Mouse (Mus musculus) Patski (cell line): ENCODE data around the gene Mars. TPM values are rescaled to one million over a fixed set of nuclear protein-coding genes. Genes with fewer than 3 reads are reported as not detected.

ENCODE experiments used
- ATAC-seq: fragments of 100-300 bp; one replicate; pipeline ENCODE4 v1.8.0; 2021
- CTCF ChIA-PET: fragments of 350-600 bp; sonication (Branson Sonifier 250); formaldehyde crosslinking; loops from one replicate; lab custom pipeline; 2022; ENCODE audit warnings: inconsistent platforms; lab: Charles Lee
- POLR2A ChIA-PET: fragments of 350-600 bp; sonication (Branson Sonifier 250); formaldehyde crosslinking; loops from one replicate; lab custom pipeline; 2022; ENCODE audit warnings: antibody characterized with exemption, inconsistent platforms; lab: Charles Lee
- DNase-seq: peaks from one replicate; pipeline ENCODE4 v3.0.0-alpha.2; 2011; ENCODE audit warnings: low read depth, low spot score
- H3K27me3 ChIP-seq: fragments of 371-371 bp; one replicate; pipeline ENCODE4 v1.5.1; 2021
- CTCF ChIP-seq: fragments of 100-300 bp; IDR thresholded peaks from one replicate; pipeline ENCODE4 v1.5.1; 2021
- in situ Hi-C: fragments of 300-500 bp; cut with MboI; formaldehyde crosslinking; loops from 3 replicates; pipeline ENCODE4 v1.11.1; 2018; ENCODE audit warnings: low pct_unique_long_range_greater_than_20kb, mixed read lengths
- polyA plus RNA-seq: library from polyadenylated mRNA; unstranded; gene quantifications from one replicate; pipeline ENCODE4 v1.2.3, GENCODE M21; 2021

Gene Mars
- polyA plus RNA-seq, 1 experiment from 2014 or later = 152 TPM

DNA sequence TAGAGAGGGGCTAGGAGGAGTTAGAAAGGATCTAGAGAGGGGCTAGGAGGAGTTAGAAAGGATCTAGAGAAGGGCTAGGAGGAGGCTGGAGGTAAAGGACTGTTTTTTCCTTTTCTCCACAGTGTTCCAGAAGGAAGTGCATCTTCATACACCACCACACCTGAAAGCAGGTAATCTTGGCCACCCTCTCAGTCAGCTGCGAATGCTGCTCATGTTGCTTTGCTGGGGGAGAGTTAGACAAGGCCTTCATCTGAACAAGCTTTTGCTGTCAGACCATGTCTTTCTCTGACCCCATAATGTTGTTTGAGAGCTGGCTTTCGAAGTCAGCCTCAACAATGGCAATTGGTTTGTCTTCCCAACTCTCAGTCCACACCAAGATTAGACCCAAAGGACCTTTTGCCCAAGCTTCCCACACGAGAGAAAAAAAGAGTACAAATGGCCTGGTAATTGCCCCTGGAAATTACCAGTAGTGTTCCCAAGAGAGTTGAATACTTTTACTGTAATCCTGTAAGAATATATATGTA, 17.9 kb downstream of the Mars start:
- in situ Hi-C loops = loop anchor here (25.0 kb wide), 2 partner anchors 369 to 744 kb away; partner anchors contain the start of genes Nab2, Naca and Nemp1
- ChIA-PET POLR2A (interaction anchor here (1.5 kb wide), 1 partner anchor 19 kb away, joined by 3 read pairs; no protein-coding TSS in a partner anchor), CTCF (no interaction called here)
- TF ChIP-seq CTCF = no peak
- H3K27me3 ChIP-seq = no peaks in the 10 kb centered on the region
- DNase-seq = no peak
- ATAC-seq = no peak

DNA sequence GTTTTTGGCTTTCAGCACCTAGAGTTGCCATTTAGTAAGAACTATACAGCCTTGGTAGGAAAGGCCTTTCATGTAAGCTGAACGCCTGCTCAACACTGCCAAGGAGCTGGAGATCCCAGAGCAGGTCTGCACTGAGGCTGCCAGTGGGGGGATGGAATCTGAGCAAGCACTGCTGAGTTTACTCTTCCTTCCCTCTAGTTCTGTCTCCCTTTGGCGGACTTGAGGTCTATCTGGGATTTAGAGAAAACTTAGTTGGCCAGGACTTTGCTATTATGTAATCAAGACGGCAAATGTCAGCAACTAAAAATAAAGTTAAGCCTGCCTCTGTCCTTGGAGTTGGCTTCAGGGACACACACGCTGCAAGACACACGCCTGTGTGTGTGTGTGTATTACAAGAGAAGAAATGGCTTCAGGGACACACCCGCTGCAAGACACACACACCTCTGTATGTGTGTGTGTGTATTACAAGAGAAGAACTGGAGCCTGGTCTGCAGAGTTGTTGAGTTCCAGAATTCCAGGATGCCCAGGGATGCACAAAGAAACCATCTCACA, 18.5 kb downstream of the Mars start:
- H3K27me3 ChIP-seq = no peaks in the 10 kb centered on the region
- DNase-seq = no peak
- ChIA-PET CTCF (interaction anchor here (1.3 kb wide), 1 partner anchor 45 kb away, joined by 3 read pairs; no protein-coding TSS in a partner anchor), POLR2A (interaction anchor here (1.5 kb wide), 1 partner anchor 19 kb away, joined by 3 read pairs; no protein-coding TSS in a partner anchor)
- no peak for ATAC-seq
- in situ Hi-C loops = loop anchor here (25.0 kb wide), 2 partner anchors 369 to 744 kb away; partner anchors contain the start of genes Nab2, Naca and Nemp1
- TF ChIP-seq CTCF = no peak

DNA sequence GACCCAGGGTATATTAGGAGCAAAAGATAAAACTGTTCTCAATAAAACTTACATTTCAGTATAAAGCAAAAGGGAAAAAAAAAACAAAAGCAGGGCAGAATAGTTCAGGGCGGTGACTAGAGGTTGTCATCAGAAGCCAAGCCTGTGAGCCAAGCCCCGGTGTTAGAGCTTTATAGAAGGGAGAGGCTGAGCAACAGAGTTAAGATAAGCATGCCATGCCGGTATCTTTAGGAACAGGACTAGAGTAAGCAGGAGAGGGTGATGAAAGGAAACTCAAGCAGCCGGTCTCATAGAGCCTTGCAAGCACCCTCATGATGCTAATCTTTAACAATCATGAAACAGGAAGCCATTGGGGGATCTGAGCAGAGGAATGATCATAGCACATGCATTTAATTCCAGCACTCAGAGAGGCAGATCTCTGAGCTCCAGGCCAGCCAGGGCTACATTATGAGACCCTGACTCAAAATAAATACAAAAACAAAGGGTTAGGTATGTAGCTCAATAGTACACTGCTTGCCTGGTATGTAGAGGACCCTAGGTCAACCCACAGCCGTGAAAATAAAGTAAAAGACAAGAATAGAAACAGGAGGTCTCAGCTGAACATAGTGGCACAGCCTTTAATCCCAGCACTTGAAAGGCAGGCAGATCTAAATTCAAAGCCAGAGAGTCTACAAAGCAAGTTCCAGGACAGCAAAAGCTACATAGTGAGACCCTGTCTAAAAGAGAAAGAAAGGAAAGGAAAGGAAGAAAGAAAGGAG, 19.5 kb downstream of the Mars start:
- CTCF ChIA-PET = interaction anchor here (1.0 to 1.3 kb wide), 2 partner anchors 13 to 47 kb away, joined by 3 read pairs; no protein-coding TSS in a partner anchor
- in situ Hi-C loops = loop anchor here (25.0 kb wide), 2 partner anchors 370 to 745 kb away; partner anchors contain the start of genes Nab2, Naca and Nemp1
- no peak for TF ChIP-seq CTCF
- no peak for DNase-seq
- no peak for ATAC-seq
- POLR2A ChIA-PET = interaction anchor here (1.0 to 1.4 kb wide), 3 partner anchors 9 to 19 kb away, joined by 3 to 4 read pairs (median 4); partner anchors contain the start of gene Mars
- no peaks in the 10 kb centered on the region for H3K27me3 ChIP-seq

DNA sequence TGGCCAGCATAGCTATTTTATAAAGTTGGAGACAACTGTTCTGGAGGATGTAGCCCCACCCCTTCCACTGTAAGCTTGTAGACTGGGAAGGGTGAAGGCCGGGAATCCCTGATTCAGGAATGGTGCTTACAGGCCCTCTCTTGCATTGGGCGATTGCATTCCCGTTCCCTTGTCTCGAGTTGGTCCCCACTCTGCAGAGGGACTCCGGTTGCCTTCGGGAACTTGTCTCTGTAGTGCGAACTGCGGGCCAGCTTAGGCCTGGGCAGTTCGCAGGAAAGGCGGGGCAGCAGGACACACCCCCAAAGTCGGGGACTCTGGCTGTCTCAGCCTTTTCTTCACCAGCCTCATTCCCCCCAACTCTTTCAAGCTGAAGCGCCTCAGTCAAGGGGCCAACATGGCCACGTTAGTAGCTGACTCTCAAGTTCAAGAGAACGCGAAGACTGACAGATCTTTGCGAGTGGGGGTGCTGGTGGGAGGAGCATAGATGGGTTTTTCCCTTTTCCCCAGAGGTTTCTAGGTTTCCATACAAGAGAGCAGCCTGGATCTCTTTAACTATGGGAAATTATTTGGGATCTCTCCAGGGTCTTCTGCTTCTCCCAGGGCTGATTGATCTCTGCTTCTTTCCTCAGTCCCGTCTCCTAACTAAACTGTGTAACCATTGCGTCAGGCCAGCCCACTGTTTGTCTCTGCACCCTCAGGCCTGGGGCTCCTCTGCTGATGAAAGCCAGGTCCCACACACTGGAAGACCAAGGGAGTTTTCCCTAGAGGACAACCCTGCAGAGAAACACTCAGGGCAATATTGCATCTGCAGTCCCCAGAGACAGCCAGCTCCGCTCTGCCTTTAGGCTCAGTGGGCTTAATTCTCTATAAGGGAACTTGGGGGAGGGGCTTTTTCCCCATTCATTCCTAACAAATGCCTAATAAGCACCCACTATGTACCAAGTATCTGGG, 20.4 kb downstream of the Mars start:
- TF ChIP-seq CTCF = no peak
- no peaks in the 10 kb centered on the region for H3K27me3 ChIP-seq
- DNase-seq (no peak), ATAC-seq (peak; percentile 15)
- ChIA-PET CTCF (interaction anchor here (0.9 to 1.3 kb wide), 3 partner anchors 12 to 48 kb away, joined by 3 read pairs; no protein-coding TSS in a partner anchor), POLR2A (interaction anchor here (0.6 to 1.4 kb wide), 7 partner anchors 8 to 252 kb away, joined by 3 to 6 read pairs (median 4); partner anchors contain the start of gene Mars)
- in situ Hi-C loops = loop anchor here (25.0 kb wide), 2 partner anchors 371 to 746 kb away; partner anchors contain the start of genes Nab2, Naca and Nemp1

DNA sequence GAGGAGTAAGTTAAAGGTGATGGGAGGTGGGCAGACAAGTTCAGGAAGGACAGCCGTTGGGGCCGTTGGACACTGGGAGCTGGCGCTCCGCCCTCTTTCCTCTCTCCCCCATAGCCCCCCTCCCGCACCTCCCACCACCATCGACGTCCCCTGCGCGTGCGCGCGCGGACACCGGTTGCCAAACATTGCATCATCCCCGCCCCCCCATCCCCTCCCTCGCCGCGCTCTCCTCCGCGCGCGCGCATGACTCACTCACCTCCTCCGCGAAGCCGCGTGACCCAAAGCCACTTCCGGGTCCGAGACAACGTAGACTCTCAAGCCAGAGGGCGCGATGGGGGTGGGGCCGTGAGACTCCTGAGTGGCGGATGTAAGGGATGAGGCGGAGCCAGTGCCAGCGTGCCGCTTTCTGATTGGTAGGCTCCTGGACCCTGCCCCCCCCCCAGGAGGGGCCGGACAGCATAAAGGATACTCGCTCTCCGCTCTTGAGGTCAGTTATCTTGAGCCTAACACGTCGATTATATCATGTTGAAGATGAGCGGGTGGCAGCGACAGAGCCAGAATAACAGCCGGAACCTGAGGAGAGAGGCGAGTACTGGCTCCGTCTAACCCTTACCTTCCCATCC, 21.2 kb downstream of the Mars start:
- in situ Hi-C loops = loop anchor here (25.0 kb wide), 2 partner anchors 372 to 747 kb away; partner anchors contain the start of genes Nab2, Naca and Nemp1
- peak; percentile 68 for ATAC-seq

DNA sequence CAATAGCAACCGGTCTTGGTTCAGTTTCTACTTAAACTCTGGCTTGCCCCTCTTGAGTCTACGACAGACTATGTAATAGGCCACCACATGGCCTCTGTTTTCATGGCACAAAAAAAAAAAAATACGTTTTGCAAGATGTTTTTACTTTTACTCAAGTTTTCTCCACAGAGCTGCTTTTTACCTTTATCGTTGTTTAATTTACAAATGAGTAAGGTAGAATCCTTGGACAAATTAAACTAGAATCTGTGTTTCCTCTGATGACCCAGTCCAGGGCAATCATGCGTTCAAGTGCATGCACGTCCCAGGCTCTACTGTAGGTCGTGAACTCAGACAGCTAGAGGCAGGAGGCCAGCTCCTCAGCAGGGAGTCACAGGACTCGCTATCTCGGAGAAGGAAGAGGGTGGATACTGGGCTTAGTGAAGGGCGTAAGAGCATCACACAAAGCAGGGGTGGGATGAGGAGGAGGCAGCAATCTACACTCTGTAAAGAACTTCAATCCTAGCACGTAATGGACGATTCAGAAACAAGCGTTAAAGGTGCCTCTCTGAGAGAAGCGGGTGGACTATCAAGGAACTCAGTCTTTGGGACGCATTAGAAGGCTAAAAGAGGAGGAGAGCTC, 21.9 kb downstream of the Mars start:
- DNase-seq (peak; percentile 54), ATAC-seq (peak; percentile 23)
- ChIA-PET CTCF (no interaction called here), POLR2A (interaction anchor here (0.7 to 1.6 kb wide), 6 partner anchors 8 to 123 kb away, joined by 3 to 7 read pairs (median 4); no protein-coding TSS in a partner anchor)
- TF ChIP-seq CTCF = no peak
- no peaks in the 10 kb centered on the region for H3K27me3 ChIP-seq
- in situ Hi-C loops = loop anchor here (25.0 kb wide), 2 partner anchors 373 to 748 kb away; partner anchors contain the start of genes Nab2, Naca and Nemp1

More for the DNA sequence above, 21.2 kb downstream of the Mars start:
- ChIA-PET CTCF (no interaction called here), POLR2A (interaction anchor here (0.6 to 1.6 kb wide), 10 partner anchors 8 to 253 kb away, joined by 3 to 7 read pairs (median 4); partner anchors contain the start of gene Mars)
- peak; percentile 99 for DNase-seq
- no peak for TF ChIP-seq CTCF
- H3K27me3 ChIP-seq = no peaks in the 10 kb centered on the region

DNA sequence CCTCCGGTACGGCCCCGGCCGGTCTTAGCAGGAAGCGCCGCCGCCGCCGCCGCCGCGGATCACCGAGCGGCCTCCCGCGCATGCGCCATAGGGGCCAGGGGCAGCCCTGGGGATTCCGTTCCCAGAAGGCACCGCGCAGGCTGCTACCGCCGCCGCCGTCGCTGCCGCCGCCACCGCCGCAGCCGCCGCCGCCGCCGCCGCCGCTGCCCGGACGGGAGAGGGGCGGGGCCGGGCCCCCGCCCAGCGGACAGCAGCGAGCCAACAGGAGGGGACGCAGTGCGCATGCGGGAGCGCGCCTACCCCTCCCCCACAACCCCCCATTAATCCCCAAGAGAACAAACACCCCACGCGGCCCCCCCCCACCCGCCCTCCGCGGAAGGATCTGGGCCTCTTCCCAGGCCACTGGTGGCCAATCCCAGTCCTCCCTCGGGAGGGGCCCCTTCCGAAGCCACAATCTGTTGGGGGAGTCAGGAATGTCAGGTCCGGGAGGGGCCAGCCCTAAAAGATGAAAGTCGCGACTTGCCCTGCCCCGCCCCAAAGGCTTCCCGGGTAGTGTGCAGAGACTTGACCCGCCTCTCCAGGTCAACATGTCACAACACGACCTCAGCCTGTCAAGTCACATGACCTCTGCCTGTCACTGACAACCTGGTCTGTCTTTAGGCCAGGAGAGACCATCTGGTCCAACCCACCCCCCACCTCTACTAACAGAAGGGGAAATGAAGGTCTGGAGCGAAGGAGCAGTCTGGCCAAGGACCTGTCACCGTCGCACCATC, 22.6 kb downstream of the Mars start, which contains the start of gene Mbd6:
Mbd6 (minus strand) TSS at position 219 of the 773 bp plus-strand sequence.
- CTCF ChIA-PET = no interaction called here
- in situ Hi-C loops = loop anchor here (25.0 kb wide), 2 partner anchors 373 to 748 kb away; partner anchors contain the start of genes Nab2, Naca and Nemp1
- DNase-seq (peak; percentile 54), ATAC-seq (peak; percentile 24)
- POLR2A ChIA-PET = interaction anchor here (0.7 to 2.5 kb wide), 6 partner anchors 8 to 123 kb away, joined by 3 to 11 read pairs (median 5); no protein-coding TSS in a partner anchor
- TF ChIP-seq CTCF = no peak
- H3K27me3 ChIP-seq = no peaks in the 10 kb centered on the region
